Mouse (Mus musculus) ES-E14 (cell line): ENCODE results near the gene Sult1e1.

Experiments
- MAFK ChIP-seq: IDR thresholded peaks from 2 replicates; pipeline ENCODE4 v1.6.1; 2014; ENCODE audit warnings: mild to moderate bottlenecking, low read depth, low read length, inconsistent platforms; ENCODE audit not compliant: insufficient read depth
- ZC3H11A ChIP-seq: IDR thresholded peaks from 2 replicates; pipeline ENCODE4 v1.6.1; 2012; ENCODE audit warnings: low read depth, mild to moderate bottlenecking, inconsistent platforms, low read length, borderline replicate concordance

DNA sequence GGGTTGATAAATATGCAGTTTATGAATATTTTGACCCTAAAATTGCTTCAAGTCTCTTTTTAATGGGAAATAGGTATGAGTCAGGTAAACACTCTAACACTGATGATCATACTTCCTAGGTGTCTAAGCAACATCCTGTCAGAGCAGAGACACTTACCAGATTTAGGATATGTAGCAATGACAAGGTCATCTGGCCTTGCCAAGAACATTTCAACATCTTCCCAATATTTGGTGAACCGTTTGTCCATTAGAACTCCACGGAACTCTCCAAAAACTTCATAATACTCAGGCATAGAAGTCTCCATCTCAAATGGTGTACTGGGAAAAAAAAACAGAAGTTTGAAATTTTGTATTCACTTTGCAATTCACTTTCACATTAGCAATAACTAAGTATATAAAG lies 1.5 kb downstream of the Sult1e1 start:
- TF ChIP-seq MAFK (no peak), ZC3H11A (no peak)
